Mouse (Mus musculus): ENCODE results near the gene Cmip.

DNA sequence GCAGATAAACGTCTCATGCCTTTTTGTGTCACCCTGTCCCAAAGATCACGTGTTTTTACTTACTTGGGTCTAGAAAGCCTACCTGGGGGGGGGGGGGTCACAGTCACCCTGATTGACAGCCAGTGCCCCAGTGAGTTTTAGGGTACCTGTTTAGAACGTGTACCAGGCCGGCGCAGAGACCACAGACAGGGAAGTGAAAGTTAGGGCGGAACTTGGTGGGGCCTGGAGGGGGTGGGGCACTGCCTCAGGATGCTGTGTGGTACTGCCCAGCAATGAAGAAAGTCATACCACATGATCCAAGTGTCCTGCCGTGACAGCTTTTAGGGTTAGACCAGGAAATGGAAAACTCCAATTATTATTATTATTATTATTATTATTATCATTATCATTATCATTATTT is 219.0 kb downstream of the Cmip start:
- TF ChIP-seq CTCF (IDR thresholded peaks at IDR 0.05; ENCODE audit: borderline replicate concordance, control insufficient read depth, extremely low read depth, insufficient read depth, low read length, poor library complexity) (no peak), POLR2A (IDR thresholded peaks at IDR 0.05; ENCODE audit: control insufficient read depth, extremely low read depth, insufficient read depth, low read length, poor library complexity) (no peak)
